Mouse (Mus musculus): Measurements from ENCODE around the gene Olfr530.

Olfr530 gene

DNA sequence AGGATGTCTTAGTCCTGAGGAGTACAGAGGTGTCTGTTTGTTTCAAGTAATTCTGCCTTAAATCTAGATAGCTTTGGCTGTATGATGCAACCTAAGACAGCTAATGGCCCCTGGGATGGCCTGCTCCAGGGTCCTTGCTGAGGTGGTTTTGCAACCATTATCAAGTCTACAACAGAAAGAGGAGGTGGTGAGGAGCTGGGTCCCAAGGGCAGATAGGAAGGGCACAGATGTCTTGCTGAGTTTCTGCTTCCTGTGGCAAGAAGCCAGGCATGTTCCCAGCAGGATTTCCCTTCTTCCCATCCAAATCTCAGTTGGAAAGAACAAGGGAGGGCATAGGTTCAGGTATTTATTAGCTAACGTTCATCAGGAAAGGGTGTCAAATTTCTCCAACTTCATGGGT, at the start of gene Olfr530:
Gene Olfr530 (minus strand): TSS at position 101 of the 400 bp plus-strand sequence.
- DNase-seq (ENCODE audit: low spot score in 2 of 2), result no peak

DNA sequence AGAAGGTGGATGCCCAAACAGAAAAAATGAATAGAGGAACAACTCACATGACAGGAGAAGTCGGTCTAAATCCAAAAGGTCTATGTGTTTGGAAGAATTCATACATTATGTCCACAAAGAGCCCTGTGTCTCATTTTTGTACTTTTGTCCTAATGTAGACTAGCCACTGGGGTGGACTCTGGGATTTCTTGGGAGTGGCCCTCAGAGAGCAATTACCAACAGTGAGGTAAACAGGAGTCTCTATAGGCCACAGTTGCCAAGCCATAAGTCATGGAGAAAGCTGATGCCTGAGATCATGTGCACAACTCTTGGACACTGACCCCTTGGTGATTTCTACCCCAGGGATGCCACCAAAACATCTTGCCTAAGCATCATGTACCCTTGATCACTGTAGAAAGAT, 45.4 kb upstream of the Olfr530 start, which contains the start of gene Olfr532:
Gene Olfr532 (minus strand): TSS at position 101 of the 400 bp plus-strand sequence.
- DNase-seq (ENCODE audit: low spot score in 2 of 2), result no peak

DNA sequence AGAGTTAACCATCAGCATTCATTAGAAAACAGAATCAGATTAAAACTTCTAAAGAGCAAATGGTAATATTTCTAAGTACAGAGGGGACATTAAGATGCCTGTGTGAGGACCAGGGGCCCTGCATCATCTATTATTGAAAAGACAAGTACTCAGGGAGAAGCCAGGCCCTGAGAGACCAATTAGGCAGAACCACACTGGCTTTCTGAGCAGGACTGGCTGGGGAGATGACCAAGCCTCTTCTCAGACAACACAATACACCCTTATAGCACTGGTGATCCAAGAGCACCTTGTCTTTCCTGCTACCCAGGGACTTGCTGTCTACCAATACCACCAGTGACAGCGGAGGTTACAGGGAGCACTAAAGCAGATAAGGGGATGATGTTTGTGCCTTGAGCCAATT, 26.7 kb upstream of the Olfr530 start, which contains the start of gene Olfr531:
Gene Olfr531 (minus strand): TSS at position 101 of the 400 bp plus-strand sequence.
- DNase-seq (ENCODE audit: low spot score in 2 of 2), result no peak

DNA sequence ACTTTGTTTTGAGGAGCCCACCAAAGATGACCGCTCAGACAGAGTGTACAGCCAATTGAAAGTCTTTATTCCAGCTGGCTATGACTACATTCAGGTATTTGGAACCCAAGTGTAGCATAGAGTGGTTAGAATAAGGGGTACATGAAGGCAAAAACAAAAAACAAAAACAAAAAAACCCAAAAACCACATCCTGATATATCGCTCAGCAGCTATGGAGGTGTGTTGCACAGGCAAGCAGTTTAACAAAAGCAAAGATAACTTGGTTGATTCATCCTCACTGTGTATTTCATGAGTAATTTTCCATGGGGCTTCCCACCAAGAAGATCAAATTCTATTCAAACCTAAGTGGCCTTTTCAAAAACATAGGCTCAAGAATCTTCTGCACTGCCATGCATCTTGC, 780 bp upstream of the Olfr530 start:
- no peak for DNase-seq (ENCODE audit: low spot score in 2 of 2)

DNA sequence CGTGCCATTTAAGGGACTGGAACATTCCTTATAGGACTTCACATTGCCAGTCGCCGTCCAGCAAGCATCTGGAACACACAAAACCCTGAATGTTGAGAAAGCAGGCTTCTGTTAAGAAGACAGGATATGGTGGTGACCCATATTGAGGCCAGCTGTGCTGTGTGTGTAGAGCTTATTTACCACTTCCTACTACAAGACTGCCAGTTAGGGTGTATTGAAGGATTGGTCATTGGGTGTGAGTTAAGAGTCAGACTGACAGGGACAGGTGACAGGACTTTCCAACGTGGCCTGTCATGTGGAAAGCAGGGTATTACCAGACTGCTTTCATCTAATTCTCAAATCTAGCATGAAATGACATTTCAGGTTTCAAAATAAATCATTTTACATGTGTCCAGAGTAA, 1.8 kb downstream of the Olfr530 start:
- no peak for DNase-seq (ENCODE audit: low spot score in 2 of 2)

DNA sequence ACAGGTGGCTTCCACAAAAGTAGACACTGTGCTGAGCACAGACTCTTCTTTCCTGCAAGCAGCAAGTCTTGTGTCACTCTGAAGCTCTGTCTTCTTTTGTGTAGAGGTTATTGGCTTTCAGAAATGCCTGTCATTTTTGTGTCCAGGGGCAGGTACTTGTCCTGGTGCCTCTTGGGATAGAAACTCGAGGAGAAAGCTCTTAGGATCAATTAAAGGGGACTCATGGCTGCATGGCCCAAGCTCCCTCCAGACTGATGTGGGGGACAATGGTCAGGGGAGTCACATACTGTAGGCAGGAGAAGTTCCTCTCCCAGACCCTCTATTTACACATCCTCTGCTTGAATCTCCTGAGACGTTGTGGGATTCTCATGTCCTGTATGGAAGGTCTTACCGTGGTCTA, 14.6 kb downstream of the Olfr530 start, which contains the start of gene Olfr60:
Gene Olfr60 (minus strand): TSS at position 101 of the 400 bp plus-strand sequence.
- no peak for DNase-seq (ENCODE audit: low spot score in 2 of 2)

DNA sequence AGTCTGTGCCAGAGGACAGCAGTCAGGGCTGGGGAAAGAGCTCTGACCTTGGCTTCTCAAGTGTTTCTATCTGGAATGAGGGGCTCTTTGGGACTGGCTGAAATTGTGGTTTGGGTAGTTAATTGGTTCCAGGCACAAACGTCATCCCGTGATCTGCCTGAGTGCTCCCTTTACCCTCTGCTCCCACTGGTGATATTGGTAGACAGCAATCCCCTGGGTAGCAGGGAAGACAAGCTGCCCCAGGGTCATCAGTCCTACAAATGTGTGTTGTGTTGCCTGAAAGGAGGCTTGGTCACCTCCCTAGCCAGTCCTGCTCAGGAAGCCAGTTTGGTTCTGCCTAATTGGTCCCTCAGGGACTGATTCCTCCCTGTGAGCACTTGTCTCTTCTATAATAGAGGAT, 42.4 kb downstream of the Olfr530 start, which contains the start of gene Olfr527:
Gene Olfr527 (plus strand): TSS at position 301 of the 400 bp plus-strand sequence.
- no peak for DNase-seq (ENCODE audit: low spot score in 2 of 2)

DNA sequence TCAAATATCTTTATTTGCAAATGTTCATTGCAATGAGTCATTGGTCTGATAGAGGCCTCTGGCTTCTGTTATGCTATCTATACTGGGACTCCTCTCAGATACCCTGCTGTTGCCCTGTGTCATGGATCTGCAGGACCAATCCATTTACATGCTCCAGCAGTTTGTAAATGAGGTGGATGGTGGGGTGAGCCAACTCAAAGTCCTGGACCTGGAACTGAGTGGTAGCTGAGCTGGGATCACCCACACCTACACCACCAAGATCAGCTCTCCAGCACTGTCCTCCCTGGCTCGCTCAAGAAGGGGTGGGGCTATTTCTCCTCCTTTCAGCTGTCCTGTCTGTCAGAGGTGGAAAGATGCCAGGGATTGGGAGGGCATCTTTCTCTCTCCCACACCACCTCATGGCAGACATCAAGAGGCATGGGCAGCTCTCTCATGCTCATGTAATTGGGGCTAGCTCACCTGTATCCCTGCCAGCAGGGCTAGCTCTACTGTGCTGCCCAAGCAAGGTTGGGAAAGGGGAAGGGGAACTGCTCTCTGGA, 46.3 kb downstream of the Olfr530 start:
- no peak for DNase-seq (ENCODE audit: low spot score in 2 of 2)
